Mouse (Mus musculus) megakaryocyte, embryonic 14.5 days (primary cell): ENCODE measurements around the gene Rasa3.

Experiments
- FLI1 ChIP-seq: IDR thresholded peaks from 2 replicates; pipeline ENCODE4 v1.6.1; 2012; ENCODE audit warnings: low read length, inconsistent platforms, mixed read lengths
- GATA1 ChIP-seq: IDR thresholded peaks from 3 replicates; pipeline ENCODE4 v1.6.1; 2012; ENCODE audit warnings: mixed read lengths, low read length, inconsistent platforms, borderline replicate concordance

DNA sequence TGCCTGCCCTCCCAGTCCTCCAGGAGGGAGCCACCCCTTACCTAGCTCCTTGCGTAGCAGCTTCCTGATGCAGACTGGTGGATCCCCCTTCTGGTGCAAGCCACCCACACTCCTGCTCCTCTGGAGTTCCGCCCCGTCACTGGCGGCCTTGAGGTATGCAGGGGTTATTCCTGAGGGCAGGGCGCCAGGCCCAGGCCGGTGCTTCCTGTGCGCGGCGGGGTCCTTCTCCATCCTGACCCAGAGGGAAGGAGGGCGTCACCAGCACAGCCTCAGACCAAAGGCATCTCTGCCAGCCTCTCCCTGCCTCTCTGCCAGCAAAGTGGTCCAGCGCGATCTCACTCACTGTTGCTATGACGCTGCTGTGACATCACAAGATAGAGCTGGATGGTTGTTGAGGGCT lies 115.3 kb downstream of the Rasa3 start, which contains the start of gene 1700029H14Rik:
- TF ChIP-seq GATA1 (no peak), FLI1 (no peak)
